Mouse (Mus musculus): ENCODE measurements at regions not wholly inside any gene's neighbourhood (a gene's known extent, or its start where the extent isn't known, plus 50 kb on each side); places are given as distances from the start of the nearest gene placed in this dataset.

DNA sequence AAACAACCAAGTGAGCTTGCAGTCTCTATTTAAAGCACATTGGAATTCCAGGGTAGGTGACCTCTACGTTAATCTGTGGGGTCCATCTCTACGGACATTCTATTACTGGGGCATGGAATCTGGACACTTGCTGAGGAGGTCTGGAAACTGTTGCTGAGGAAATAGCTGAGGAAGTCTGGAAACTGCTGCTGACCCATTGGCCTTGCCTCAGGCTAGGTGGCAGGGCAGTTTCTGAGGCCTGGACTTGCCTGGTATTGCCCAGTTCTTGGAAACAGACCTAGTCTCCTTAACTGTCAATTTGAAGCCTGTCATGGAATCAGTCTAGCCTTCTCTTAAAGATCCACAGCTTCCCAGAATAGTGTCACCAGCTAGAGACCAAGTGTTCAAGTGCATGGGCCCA is 51.7 kb upstream of the Eif4g2 start:
- DNase-seq (ENCODE audit: low read depth, low spot score): no peak
